In the genomic region with DNA sequence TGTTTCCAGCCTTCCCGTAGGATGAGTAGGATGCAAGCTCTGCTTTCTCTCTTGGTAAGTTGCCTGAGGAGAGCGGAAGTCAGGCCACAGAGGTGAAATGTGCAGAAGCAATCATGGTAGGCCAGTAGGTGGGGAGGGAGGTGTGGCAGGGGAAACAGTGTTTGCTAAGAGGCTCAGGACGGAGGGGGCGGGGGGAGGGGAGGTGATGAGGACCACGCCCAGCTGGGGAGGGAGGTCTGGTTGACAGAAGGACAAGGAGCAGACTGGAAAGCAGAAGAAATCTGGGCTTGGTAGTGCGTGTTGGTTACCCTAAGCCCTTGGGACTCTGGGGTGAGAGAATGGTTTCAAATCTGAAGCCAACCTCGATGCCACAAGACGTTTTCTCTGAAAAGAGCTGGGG, we compare ENCODE assay signal across 8 mouse cellular contexts. TPM values are rescaled to one million over a fixed set of nuclear protein-coding genes. Genes with fewer than 3 reads are reported as not detected.
A peak's percentile ranks its signal among the peaks of the same experiment; 100 is the strongest.
DNase-seq lines count a peak whose midpoint lies in the region; ATAC-seq lines count a peak whose summit lies in the region.

No protein-coding gene starts in this region.

- H3K4me3 ChIP-seq in lung, embryonic 16.5 days (ENCODE audit: low read length), result no peak overlapping the region
- H3K4me3 ChIP-seq in forebrain, embryonic 16.5 days (replicated peaks; ENCODE audit: low read length), result no peak overlapping the region

- H3K27ac ChIP-seq in lung, embryonic 16.5 days (ENCODE audit: low read length), result peak overlapping the region; percentile 50
- H3K27ac ChIP-seq in forebrain, embryonic 16.5 days (ENCODE audit: low read length), result no peak overlapping the region

- H3K36me3 ChIP-seq in lung, embryonic 16.5 days (ENCODE audit: control insufficient read depth, insufficient read depth, low read length), result no peaks in the 10 kb centered on the region
- H3K36me3 ChIP-seq in forebrain, embryonic 16.5 days (ENCODE audit: control insufficient read depth, insufficient read depth), result no peaks in the 10 kb centered on the region

- WGBS in lung, embryonic 16.5 days, result 17% methylated on average over 8 of the region's 8 CpGs
- 33% methylated on average over 8 of the region's 8 CpGs for WGBS in forebrain, embryonic 16.5 days

- ATAC-seq in lung, embryonic 16.5 days (ENCODE audit: low read depth), result peak; percentile 35; the same call in 1 of the 2 replicates
- no peak for ATAC-seq in forebrain, embryonic 16.5 days

- peaks cover 19% of the 10 kb centered on the region for H3K4me1 ChIP-seq in lung, embryonic 16.5 days (replicated peaks; ENCODE audit: control insufficient read depth, insufficient read depth, low read length)
- H3K4me1 ChIP-seq in forebrain, embryonic 16.5 days (replicated peaks; ENCODE audit: control insufficient read depth, insufficient read depth, low read length), result no peaks in the 10 kb centered on the region

- peak; percentile 67 for DNase-seq in adrenal gland, postnatal 10 days
- no peak for DNase-seq in adrenal gland, adult 8-10 months
- peak; percentile 58 for DNase-seq in embryo, embryonic 11 days
- DNase-seq in induced T-regulatory cell, adult 2 months (ENCODE audit: low read depth), result peak; percentile 72
- DNase-seq in cerebellum, adult 11 months, result no peak
- DNase-seq in layer of hippocampus, adult 8-10 months (ENCODE audit: low spot score in 2 of 2), result no peak

- H3K9me3 ChIP-seq in lung, embryonic 16.5 days (ENCODE audit: control insufficient read depth, low read length), result no peaks in the 10 kb centered on the region
- no peaks in the 10 kb centered on the region for H3K9me3 ChIP-seq in forebrain, embryonic 16.5 days (ENCODE audit: control insufficient read depth, low read length)

- no peaks in the 10 kb centered on the region for H3K27me3 ChIP-seq in lung, embryonic 16.5 days (ENCODE audit: control insufficient read depth, insufficient read depth, low read depth, low read length)
- no peaks in the 10 kb centered on the region for H3K27me3 ChIP-seq in forebrain, embryonic 16.5 days (replicated peaks; ENCODE audit: control insufficient read depth, insufficient read depth, low read length)

- H3K4me2 ChIP-seq in lung, embryonic 16.5 days (ENCODE audit: low read depth, low read length), result no peak overlapping the region
- H3K4me2 ChIP-seq in forebrain, embryonic 16.5 days (ENCODE audit: low read length), result no peak overlapping the region

- no peak overlapping the region for H3K9ac ChIP-seq in lung, embryonic 16.5 days (ENCODE audit: low read length)
- H3K9ac ChIP-seq in forebrain, embryonic 16.5 days (replicated peaks; ENCODE audit: low read depth, low read length), result no peak overlapping the region

RNA-seq across cellular contexts. Expression of gene Slc1a5, which starts 20.8 kb away (rescaled TPM):
- 100 to 1,000 TPM; 108 to 109 TPM for total RNA-seq in adrenal gland, postnatal 10 days (2021)
- 100 to 1,000 TPM in 1 of 4 experiments, 10 to 100 TPM in 3; 77.8 to 202 (median 91.2) TPM for total RNA-seq in adrenal gland, adult 8-10 months (2022)
- 46.7 and 47.2 TPM in 2 replicates for polyA plus RNA-seq in lung, embryonic 16.5 days (2015; fragmentation: Nextera tagmentation; extraction: Ambion mirVana)
- polyA plus RNA-seq in forebrain, embryonic 16.5 days (2015; fragmentation: Nextera tagmentation; extraction: Ambion mirVana), result 9.8 and 10.7 TPM in 2 replicates
- total RNA-seq in layer of hippocampus, adult 8-10 months (2022), result 10 to 100 TPM in 1 of 4 experiments, 1 to 10 TPM in 3; 2.5 to 11.0 (median 5.5) TPM

RNA-seq across cellular contexts. Expression of gene Ap2s1, which starts 22.1 kb away (rescaled TPM):
- total RNA-seq in adrenal gland, postnatal 10 days (2021), result 100 to 1,000 TPM; 154 to 156 TPM
- total RNA-seq in adrenal gland, adult 8-10 months (2022), result 100 to 1,000 TPM; 127 to 153 (median 133) TPM
- polyA plus RNA-seq in lung, embryonic 16.5 days (2015; fragmentation: Nextera tagmentation; extraction: Ambion mirVana), result 275 and 283 TPM in 2 replicates
- polyA plus RNA-seq in forebrain, embryonic 16.5 days (2015; fragmentation: Nextera tagmentation; extraction: Ambion mirVana), result 364 and 377 TPM in 2 replicates
- 100 to 1,000 TPM; 243 to 255 (median 246) TPM for total RNA-seq in layer of hippocampus, adult 8-10 months (2022)

RNA-seq across cellular contexts. Expression of gene Ceacam9, which starts 38.6 kb away (rescaled TPM):
- not detected for total RNA-seq in adrenal gland, postnatal 10 days (2021)
- not detected for total RNA-seq in adrenal gland, adult 8-10 months (2022)
- polyA plus RNA-seq in lung, embryonic 16.5 days (2015; fragmentation: Nextera tagmentation; extraction: Ambion mirVana), result not detected in 2 replicates
- 0.15 and 0.20 TPM in 2 replicates for polyA plus RNA-seq in forebrain, embryonic 16.5 days (2015; fragmentation: Nextera tagmentation; extraction: Ambion mirVana)
- total RNA-seq in layer of hippocampus, adult 8-10 months (2022), result not detected

RNA-seq across cellular contexts. Expression of gene Strn4, which starts 55.4 kb away (rescaled TPM):
- 10 to 100 TPM; 63.8 to 72.8 TPM for total RNA-seq in adrenal gland, postnatal 10 days (2021)
- total RNA-seq in adrenal gland, adult 8-10 months (2022), result 100 to 1,000 TPM in 1 of 4 experiments, 10 to 100 TPM in 3; 62.2 to 100 (median 74.6) TPM
- polyA plus RNA-seq in lung, embryonic 16.5 days (2015; fragmentation: Nextera tagmentation; extraction: Ambion mirVana), result 87.1 and 92.1 TPM in 2 replicates
- 189 and 204 TPM in 2 replicates for polyA plus RNA-seq in forebrain, embryonic 16.5 days (2015; fragmentation: Nextera tagmentation; extraction: Ambion mirVana)
- total RNA-seq in layer of hippocampus, adult 8-10 months (2022), result 100 to 1,000 TPM; 261 to 298 (median 279) TPM

RNA-seq across cellular contexts. Expression of gene Fkrp, which starts 56.2 kb away (rescaled TPM):
- total RNA-seq in adrenal gland, postnatal 10 days (2021), result 10 to 100 TPM; 22.4 to 22.6 TPM
- total RNA-seq in adrenal gland, adult 8-10 months (2022), result 10 to 100 TPM; 22.0 to 26.2 (median 24.9) TPM
- polyA plus RNA-seq in lung, embryonic 16.5 days (2015; fragmentation: Nextera tagmentation; extraction: Ambion mirVana), result 28.1 and 28.9 TPM in 2 replicates
- polyA plus RNA-seq in forebrain, embryonic 16.5 days (2015; fragmentation: Nextera tagmentation; extraction: Ambion mirVana), result 23.1 and 29.0 TPM in 2 replicates
- total RNA-seq in layer of hippocampus, adult 8-10 months (2022), result 10 to 100 TPM; 45.2 to 50.7 (median 45.8) TPM

Comparison
In these comparisons a context has a peak if more than half of its experiments do, and no peak if none do; other contexts are left out.
1. DNase-seq: peak in adrenal gland, postnatal 10 days (single experiment), embryo, embryonic 11 days (single experiment) and induced T-regulatory cell, adult 2 months (single experiment); none in adrenal gland, adult 8-10 months (single experiment), cerebellum, adult 11 months (single experiment) and layer of hippocampus, adult 8-10 months (0 of 2).
2. RNA of gene Slc1a5, which starts 20.8 kb away (total RNA-seq): 108 to 109 TPM in adrenal gland, postnatal 10 days and 77.8 to 202 TPM in adrenal gland, adult 8-10 months; 2.5 to 11.0 TPM in layer of hippocampus, adult 8-10 months; every median in the first group is over 4 times any median in the second.